11 mouse cellular contexts compared by ENCODE assay signal in the genomic region with DNA sequence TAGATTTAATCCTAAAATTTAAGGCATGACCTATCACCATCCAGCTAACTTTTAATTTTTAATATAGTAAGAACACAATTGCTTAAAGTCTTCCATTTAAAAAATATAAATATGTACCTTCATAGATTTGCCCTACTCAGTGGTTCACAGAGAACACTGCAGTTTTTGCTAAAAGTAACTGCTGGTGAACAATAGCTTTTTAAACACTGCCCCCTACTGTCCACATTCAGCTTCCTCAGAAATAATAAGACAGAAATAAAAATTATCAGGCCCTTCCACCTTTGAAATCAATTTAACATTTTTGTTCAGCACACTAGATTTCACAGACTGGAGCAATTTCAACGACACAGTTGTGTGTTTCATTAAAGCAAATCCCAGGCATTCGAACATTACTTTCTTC. TPM values are rescaled to one million over a fixed set of nuclear protein-coding genes. Genes with fewer than 3 reads are reported as not detected.
DNase-seq lines count a peak whose midpoint lies in the region; ATAC-seq and TF ChIP-seq lines count a peak whose summit lies in the region.
"Had no signal": no experiment of that assay in that cellular context is flagged by ENCODE, and none has a peak within 500 bp of the region (broad histone marks: within the 10 kb centered on the region; RNA-seq: fewer than 3 reads in every experiment).

No protein-coding gene starts in this region.

- no peak overlapping the region for H3K4me3 ChIP-seq in liver, embryonic 14.5 days (ENCODE audit: insufficient read depth in 1 of 2, low read depth in 2 of 2, low read length in 2 of 2)
- no peak overlapping the region for H3K4me3 ChIP-seq in liver, embryonic 11.5 days (ENCODE audit: low read depth, low read length)
- H3K4me3 ChIP-seq: erythroblast, embryonic 14.5 days; liver, embryonic 15.5 days had no signal

- H3K9me3 ChIP-seq in liver, embryonic 14.5 days (ENCODE audit: control insufficient read depth, low read length), result no peaks in the 10 kb centered on the region
- H3K9me3 ChIP-seq in liver, embryonic 11.5 days (ENCODE audit: control insufficient read depth, low read length), result no peaks in the 10 kb centered on the region
- H3K9me3 ChIP-seq: liver, embryonic 15.5 days had no signal

- no peak overlapping the region for H3K9ac ChIP-seq in liver, embryonic 14.5 days (replicated peaks)
- no peak overlapping the region for H3K9ac ChIP-seq in liver, embryonic 11.5 days (ENCODE audit: low read depth, low read length)
- H3K9ac ChIP-seq: liver, embryonic 15.5 days had no signal

- no peak overlapping the region for H3K4me2 ChIP-seq in liver, embryonic 14.5 days (ENCODE audit: low read depth)
- H3K4me2 ChIP-seq in liver, embryonic 11.5 days, result no peak overlapping the region
- H3K4me2 ChIP-seq: liver, embryonic 15.5 days had no signal

- DNase-seq in cerebellum, postnatal 10 days, result peak; percentile 2 to 27
- DNase-seq in cerebellum, postnatal 36 days, result no peak
- DNase-seq in liver, embryonic 14.5 days (ENCODE audit: low read depth in 3 of 3, low spot score in 3 of 3), result no peak
- DNase-seq in liver, embryonic 11.5 days (ENCODE audit: low spot score), result no peak
- DNase-seq in R1 (ENCODE audit: low read depth, low spot score), result peak; percentile 43
- DNase-seq in adrenal gland, adult 2 months, result no peak
- DNase-seq in left cerebral cortex, adult 18-20 months (ENCODE audit: low spot score in 2 of 2), result no peak
- DNase-seq: kidney, postnatal 10 days had no signal

- no peaks in the 10 kb centered on the region for H3K27me3 ChIP-seq in liver, embryonic 14.5 days (ENCODE audit: control insufficient read depth, insufficient read depth, low read length)
- no peaks in the 10 kb centered on the region for H3K27me3 ChIP-seq in liver, embryonic 11.5 days (replicated peaks; ENCODE audit: control insufficient read depth, insufficient read depth, low read length)
- H3K27me3 ChIP-seq: liver, embryonic 15.5 days had no signal

- WGBS in liver, embryonic 14.5 days (ENCODE audit: insufficient replicate concordance), result 28% methylated on average over 2 of the region's 2 CpGs
- WGBS in liver, embryonic 11.5 days, result 36% methylated on average over 2 of the region's 2 CpGs

- no peaks in the 10 kb centered on the region for H3K4me1 ChIP-seq in liver, embryonic 14.5 days (replicated peaks; ENCODE audit: control insufficient read depth in 2 of 2, insufficient read depth in 2 of 2, low read length in 1 of 2)
- H3K4me1 ChIP-seq in liver, embryonic 11.5 days (replicated peaks; ENCODE audit: control insufficient read depth, insufficient read depth, low read length), result no peaks in the 10 kb centered on the region
- H3K4me1 ChIP-seq: liver, embryonic 15.5 days had no signal

- no peaks in the 10 kb centered on the region for H3K36me3 ChIP-seq in liver, embryonic 14.5 days (replicated peaks; ENCODE audit: control insufficient read depth, insufficient read depth, low read depth)
- H3K36me3 ChIP-seq in liver, embryonic 11.5 days (ENCODE audit: control insufficient read depth, insufficient read depth, low read length), result no peaks in the 10 kb centered on the region
- H3K36me3 ChIP-seq: liver, embryonic 15.5 days had no signal

- no peak overlapping the region for H3K27ac ChIP-seq in liver, embryonic 14.5 days
- H3K27ac ChIP-seq in liver, embryonic 11.5 days (ENCODE audit: low read depth, low read length), result no peak overlapping the region
- H3K27ac ChIP-seq: liver, embryonic 15.5 days had no signal

- ATAC-seq in liver, embryonic 14.5 days (ENCODE audit: insufficient read depth), result no peak
- ATAC-seq in liver, embryonic 11.5 days (replicated peaks; ENCODE audit: low FRiP score), result no peak
- ATAC-seq in granulocyte monocyte progenitor cell, adult 5-6 weeks (replicated peaks; ENCODE audit: poor library complexity, severe bottlenecking), result peak; percentile 52; the same call in 1 of the 2 replicates

- TF ChIP-seq EP300 in liver, embryonic 14.5 days (IDR thresholded peaks at IDR 0.05; ENCODE audit: low read depth), result no peak

- TF ChIP-seq CTCF in liver, embryonic 14.5 days (IDR thresholded peaks at IDR 0.05; ENCODE audit: low read depth), result peak; percentile 35; the same call in 1 of the 2 replicates

RNA-seq across cellular contexts. Expression of a gene that starts 52.7 kb away (rescaled TPM):
- 7.8 and 8.3 TPM in 2 replicates for polyA plus RNA-seq in liver, embryonic 14.5 days (2012; rRNA removed)
- polyA plus RNA-seq in liver, embryonic 14.5 days (2014; fragmentation: Nextera tagmentation; extraction: Ambion mirVana), result 31.0 and 35.2 TPM in 2 replicates
- polyA plus RNA-seq in liver, embryonic 11.5 days (2014; fragmentation: Nextera tagmentation; extraction: Ambion mirVana), result 55.7 and 63.6 TPM in 2 replicates
- 57.5 and 60.2 TPM in 2 replicates for total RNA-seq in granulocyte monocyte progenitor cell, adult 5-6 weeks (2014; fragmentation: Nextera tagmentation)
- total RNA-seq in granulocyte monocyte progenitor cell, adult 5-6 weeks (2017), result 28.0 and 45.7 TPM in 2 replicates
- total RNA-seq in adrenal gland, adult 2 months (2021), result 10 to 100 TPM; 19.1 to 24.6 TPM
- polyA plus RNA-seq in adrenal gland, adult 2 months (2012; rRNA removed), result 22.7 and 24.9 TPM in 2 replicates
- total RNA-seq in left cerebral cortex, adult 18-20 months (2021), result 10 to 100 TPM; 11.6 to 12.3 TPM

RNA-seq across cellular contexts. Expression of a gene that starts 53.1 kb away (rescaled TPM):
- polyA plus RNA-seq in liver, embryonic 14.5 days (2012; rRNA removed), result 0.96 and 1.4 TPM in 2 replicates
- polyA plus RNA-seq in liver, embryonic 14.5 days (2014; fragmentation: Nextera tagmentation; extraction: Ambion mirVana), result 2.9 and 3.2 TPM in 2 replicates
- polyA plus RNA-seq in liver, embryonic 11.5 days (2014; fragmentation: Nextera tagmentation; extraction: Ambion mirVana), result 2.6 and 2.8 TPM in 2 replicates
- total RNA-seq in granulocyte monocyte progenitor cell, adult 5-6 weeks (2014; fragmentation: Nextera tagmentation), result 0.32 TPM in 1 of 2 replicates, not detected in the other
- total RNA-seq in granulocyte monocyte progenitor cell, adult 5-6 weeks (2017), result 0.52 and 0.82 TPM in 2 replicates
- 1 to 10 TPM; 5.7 to 9.0 TPM for total RNA-seq in adrenal gland, adult 2 months (2021)
- polyA plus RNA-seq in adrenal gland, adult 2 months (2012; rRNA removed), result 0.91 and 1.5 TPM in 2 replicates
- total RNA-seq in left cerebral cortex, adult 18-20 months (2021), result 1 to 10 TPM; 2.7 to 3.1 TPM
- polyA plus RNA-seq: erythroblast, embryonic 14.5 days had no signal

Comparison
In these comparisons a context has a peak if more than half of its experiments do, and no peak if none do; other contexts are left out.
1. DNase-seq: peak in cerebellum, postnatal 10 days (2 of 2) and R1 (single experiment); none in cerebellum, postnatal 36 days (0 of 2), liver, embryonic 14.5 days (0 of 3), liver, embryonic 11.5 days (single experiment), adrenal gland, adult 2 months (single experiment) and left cerebral cortex, adult 18-20 months (0 of 2).